Mouse (Mus musculus): Measurements from ENCODE around the gene Itga8. TPM values are rescaled to one million over a fixed set of nuclear protein-coding genes. Genes with fewer than 3 reads are reported as not detected.

Itga8 gene
- polyA plus RNA-seq, 1 experiment, result not detected

- 95% methylated on average over 4 of the region's 4 CpGs for WGBS
- Histone ChIP-seq H3K27ac (ENCODE audit: insufficient read depth, low read depth, low read length) (no peak overlapping the region), H3K4me3 (ENCODE audit: insufficient read depth, low read depth, low read length) (no peak overlapping the region), H3K4me1 (ENCODE audit: control insufficient read depth, insufficient read depth, low read length) (no peaks in the 10 kb centered on the region)
- TF ChIP-seq POLR2A (IDR thresholded peaks at IDR 0.05; ENCODE audit: insufficient read depth, low read depth, low read length), result no peak
- no peak for TF ChIP-seq CTCF (IDR thresholded peaks at IDR 0.05; ENCODE audit: insufficient read depth, low read depth, low read length)
Observed at GRCm38 (mm10) chr2:12197711-12198110, 104.0 kb downstream of the Itga8 start.

- H3K4me3 ChIP-seq (ENCODE audit: insufficient read depth, low read depth, low read length), result no peak overlapping the region
- H3K4me1 ChIP-seq (ENCODE audit: control insufficient read depth, insufficient read depth, low read length), result no peaks in the 10 kb centered on the region
Observed at GRCm38 (mm10) chr2:12189026-12189425, 112.7 kb downstream of the Itga8 start.

GRCm38 (mm10) chr2:12187646-12188045 is 114.1 kb downstream of the Itga8 start:
- Histone ChIP-seq H3K4me3 (ENCODE audit: insufficient read depth, low read depth, low read length) (no peak overlapping the region), H3K27ac (ENCODE audit: insufficient read depth, low read depth, low read length) (no peak overlapping the region), H3K4me1 (ENCODE audit: control insufficient read depth, insufficient read depth, low read length) (no peaks in the 10 kb centered on the region)
- no peak for TF ChIP-seq CTCF (IDR thresholded peaks at IDR 0.05; ENCODE audit: insufficient read depth, low read depth, low read length)
- no peak for TF ChIP-seq POLR2A (IDR thresholded peaks at IDR 0.05; ENCODE audit: insufficient read depth, low read depth, low read length)
- 38% methylated on average over 5 of the region's 5 CpGs for WGBS

More at GRCm38 (mm10) chr2:12189026-12189425, 112.7 kb downstream of the Itga8 start:
- TF ChIP-seq POLR2A (IDR thresholded peaks at IDR 0.05; ENCODE audit: insufficient read depth, low read depth, low read length) (no peak), CTCF (IDR thresholded peaks at IDR 0.05; ENCODE audit: insufficient read depth, low read depth, low read length) (no peak)
- no peak overlapping the region for H3K27ac ChIP-seq (ENCODE audit: insufficient read depth, low read depth, low read length)
- 69% methylated on average over 6 of the region's 6 CpGs for WGBS

- no peaks in the 10 kb centered on the region for H3K4me1 ChIP-seq (ENCODE audit: control insufficient read depth, insufficient read depth, low read length)
- no peak overlapping the region for H3K4me3 ChIP-seq (ENCODE audit: insufficient read depth, low read depth, low read length)
- no peak overlapping the region for H3K27ac ChIP-seq (ENCODE audit: insufficient read depth, low read depth, low read length)
- WGBS, result 69% methylated on average over 8 of the region's 8 CpGs
- TF ChIP-seq CTCF (IDR thresholded peaks at IDR 0.05; ENCODE audit: insufficient read depth, low read depth, low read length), result no peak
- no peak for TF ChIP-seq POLR2A (IDR thresholded peaks at IDR 0.05; ENCODE audit: insufficient read depth, low read depth, low read length)
Observed at GRCm38 (mm10) chr2:12182402-12182948, 119.2 kb downstream of the Itga8 start.

GRCm38 (mm10) chr2:12180635-12181034 is 121.1 kb downstream of the Itga8 start:
- WGBS, result 90% methylated on average over 2 of the region's 2 CpGs
- no peak overlapping the region for H3K4me3 ChIP-seq (ENCODE audit: insufficient read depth, low read depth, low read length)
- H3K4me1 ChIP-seq (ENCODE audit: control insufficient read depth, insufficient read depth, low read length), result no peaks in the 10 kb centered on the region
- no peak for TF ChIP-seq CTCF (IDR thresholded peaks at IDR 0.05; ENCODE audit: insufficient read depth, low read depth, low read length)
- TF ChIP-seq POLR2A (IDR thresholded peaks at IDR 0.05; ENCODE audit: insufficient read depth, low read depth, low read length), result no peak
- no peak overlapping the region for H3K27ac ChIP-seq (ENCODE audit: insufficient read depth, low read depth, low read length)

GRCm38 (mm10) chr2:12174722-12175427 is 126.8 kb downstream of the Itga8 start:
- TF ChIP-seq CTCF (IDR thresholded peaks at IDR 0.05; ENCODE audit: insufficient read depth, low read depth, low read length), result no peak
- TF ChIP-seq POLR2A (IDR thresholded peaks at IDR 0.05; ENCODE audit: insufficient read depth, low read depth, low read length), result no peak
- WGBS, result 73% methylated on average over 7 of the region's 7 CpGs
- no peak overlapping the region for H3K4me3 ChIP-seq (ENCODE audit: insufficient read depth, low read depth, low read length)
- H3K4me1 ChIP-seq (ENCODE audit: control insufficient read depth, insufficient read depth, low read length), result no peaks in the 10 kb centered on the region
- no peak overlapping the region for H3K27ac ChIP-seq (ENCODE audit: insufficient read depth, low read depth, low read length)

GRCm38 (mm10) chr2:12170221-12170620 is 131.5 kb downstream of the Itga8 start:
- no peak overlapping the region for H3K4me3 ChIP-seq (ENCODE audit: insufficient read depth, low read depth, low read length)
- H3K27ac ChIP-seq (ENCODE audit: insufficient read depth, low read depth, low read length), result peak overlapping the region; percentile 74
- H3K4me1 ChIP-seq (ENCODE audit: control insufficient read depth, insufficient read depth, low read length), result no peaks in the 10 kb centered on the region
- TF ChIP-seq CTCF (IDR thresholded peaks at IDR 0.05; ENCODE audit: insufficient read depth, low read depth, low read length) (no peak), POLR2A (IDR thresholded peaks at IDR 0.05; ENCODE audit: insufficient read depth, low read depth, low read length) (no peak)

- no peak overlapping the region for H3K4me3 ChIP-seq (ENCODE audit: insufficient read depth, low read depth, low read length)
- H3K4me1 ChIP-seq (ENCODE audit: control insufficient read depth, insufficient read depth, low read length), result no peaks in the 10 kb centered on the region
- 85% methylated on average over 3 of the region's 3 CpGs for WGBS
- no peak overlapping the region for H3K27ac ChIP-seq (ENCODE audit: insufficient read depth, low read depth, low read length)
- no peak for TF ChIP-seq POLR2A (IDR thresholded peaks at IDR 0.05; ENCODE audit: insufficient read depth, low read depth, low read length)
- TF ChIP-seq CTCF (IDR thresholded peaks at IDR 0.05; ENCODE audit: insufficient read depth, low read depth, low read length), result no peak
Observed at GRCm38 (mm10) chr2:12160486-12160885, 141.2 kb downstream of the Itga8 start.

- no peak for TF ChIP-seq CTCF (IDR thresholded peaks at IDR 0.05; ENCODE audit: insufficient read depth, low read depth, low read length)
- TF ChIP-seq POLR2A (IDR thresholded peaks at IDR 0.05; ENCODE audit: insufficient read depth, low read depth, low read length), result no peak
- H3K4me3 ChIP-seq (ENCODE audit: insufficient read depth, low read depth, low read length), result no peak overlapping the region
- 56% methylated on average over 1 of the region's 1 CpGs for WGBS
- no peaks in the 10 kb centered on the region for H3K4me1 ChIP-seq (ENCODE audit: control insufficient read depth, insufficient read depth, low read length)
- H3K27ac ChIP-seq (ENCODE audit: insufficient read depth, low read depth, low read length), result no peak overlapping the region
Observed at GRCm38 (mm10) chr2:12157001-12157400, 144.7 kb downstream of the Itga8 start.
